Mouse (Mus musculus) midbrain, postnatal 0 days (tissue): ENCODE measurements at regions not wholly inside any gene's neighbourhood (a gene's known extent, or its start where the extent isn't known, plus 50 kb on each side); places are given as distances from the start of the nearest gene placed in this dataset.
"Not testable (repeated sequence)": the region's sequence is repeated elsewhere in the genome, so short reads cannot be mapped to it uniquely, and the experiment has no call there.

Experiments
- ATAC-seq: fragments of 200-750 bp; cut with Nextera tagmentation; 2 replicates; pipeline ENCODE4 v1.8.0; 2017; ENCODE audit warnings: moderate number of reproducible peaks, mild to moderate bottlenecking, moderate TSS enrichment, moderate library complexity; ENCODE audit not compliant: low FRiP score
- DNase-seq: peaks from one replicate; pipeline ENCODE4 v3.0.0-alpha.2; 2015; ENCODE audit warnings: low spot score
- H3K27ac ChIP-seq: fragments of 300-500 bp; sonication (generic); 2 replicates; pipeline ENCODE4 v1.5.1; 2014; ENCODE audit warnings: low read depth, mild to moderate bottlenecking, low read length, mixed read lengths
- H3K27me3 ChIP-seq: fragments of 300-500 bp; sonication (generic); 2 replicates; pipeline ENCODE4 v1.6.1; 2014; ENCODE audit warnings: low read length, control low read depth, mixed read lengths; ENCODE audit not compliant: insufficient read depth
- H3K36me3 ChIP-seq: fragments of 300-500 bp; sonication (generic); 2 replicates; pipeline ENCODE4 v1.6.1; 2014; ENCODE audit warnings: low read length, control low read depth, mixed read lengths; ENCODE audit not compliant: insufficient read depth
- H3K4me1 ChIP-seq: fragments of 300-500 bp; sonication (generic); 2 replicates; pipeline ENCODE4 v1.6.1; 2014; ENCODE audit warnings: mild to moderate bottlenecking, control low read depth, antibody characterized with exemption, low read length, mixed read lengths; ENCODE audit not compliant: insufficient read depth
- H3K4me2 ChIP-seq: fragments of 300-500 bp; sonication (generic); 2 replicates; pipeline ENCODE4 v1.6.1; 2014; ENCODE audit warnings: low read depth, mild to moderate bottlenecking, low read length, mixed read lengths; ENCODE audit not compliant: poor library complexity, severe bottlenecking
- H3K4me3 ChIP-seq: fragments of 300-500 bp; sonication (generic); 2 replicates; pipeline ENCODE4 v1.5.1; 2014; ENCODE audit warnings: low read depth, mild to moderate bottlenecking, low read length, moderate library complexity
- H3K9ac ChIP-seq: fragments of 300-500 bp; sonication (generic); replicated peaks from 2 replicates; pipeline ENCODE4 v1.6.1; 2014; ENCODE audit warnings: mild to moderate bottlenecking, low read length, moderate library complexity, mixed read lengths; ENCODE audit not compliant: poor library complexity, severe bottlenecking
- H3K9me3 ChIP-seq: fragments of 300-500 bp; sonication (generic); 2 replicates; pipeline ENCODE4 v1.6.1; 2016; ENCODE audit warnings: low read length, control low read depth
- CTCF ChIP-seq: IDR thresholded peaks from 2 replicates; pipeline ENCODE4 v1.5.1; 2016; ENCODE audit warnings: antibody characterized with exemption, mild to moderate bottlenecking
- WGBS: fragments of 180-500 bp; shearing (Covaris S2); extraction: QIAGEN DNeasy Blood & Tissue Kit; methylation state at CpG from one replicate; pipeline ENCODE4 v1.1.7; 2014; 5-methylcytosine and 5-hydroxymethylcytosine counted together

DNA sequence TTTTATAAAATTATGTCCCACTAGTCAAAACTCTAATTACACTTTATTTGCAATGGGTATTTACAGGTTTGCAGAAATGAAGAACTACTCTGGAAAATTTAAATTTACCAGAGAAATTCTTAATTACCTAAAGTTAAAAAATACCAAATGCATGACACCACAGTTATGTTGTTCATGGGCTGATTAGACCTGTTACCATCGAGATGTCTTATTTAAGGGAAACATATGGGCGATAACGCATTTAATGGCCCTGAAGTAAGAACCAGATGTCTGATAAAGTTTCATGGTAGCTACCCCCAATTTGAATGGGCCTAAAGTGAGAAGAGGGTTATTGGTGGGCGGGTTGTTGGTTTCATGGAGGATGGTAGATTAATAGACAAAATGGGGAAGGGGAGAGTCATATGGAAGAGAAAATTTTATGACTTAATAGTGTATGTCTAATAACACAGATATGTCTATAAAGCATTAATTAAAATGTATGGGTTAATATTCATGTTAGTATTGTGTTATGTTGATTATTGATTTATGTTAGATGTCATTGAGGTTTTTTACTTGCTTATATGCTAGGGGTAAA, 299.0 kb downstream of the Gm8797 start:
- 94% methylated on average over 4 of the region's 4 CpGs for WGBS
- Histone ChIP-seq H3K9me3 (no peaks in the 10 kb centered on the region), H3K36me3 (no peaks in the 10 kb centered on the region), H3K4me2 (no peak overlapping the region), H3K27ac (no peak overlapping the region), H3K4me1 (no peaks in the 10 kb centered on the region), H3K9ac (no peak overlapping the region), H3K27me3 (no peaks in the 10 kb centered on the region), H3K4me3 (no peak overlapping the region)
- ATAC-seq, result no peak
- TF ChIP-seq CTCF, result no peak
- DNase-seq, result no peak

DNA sequence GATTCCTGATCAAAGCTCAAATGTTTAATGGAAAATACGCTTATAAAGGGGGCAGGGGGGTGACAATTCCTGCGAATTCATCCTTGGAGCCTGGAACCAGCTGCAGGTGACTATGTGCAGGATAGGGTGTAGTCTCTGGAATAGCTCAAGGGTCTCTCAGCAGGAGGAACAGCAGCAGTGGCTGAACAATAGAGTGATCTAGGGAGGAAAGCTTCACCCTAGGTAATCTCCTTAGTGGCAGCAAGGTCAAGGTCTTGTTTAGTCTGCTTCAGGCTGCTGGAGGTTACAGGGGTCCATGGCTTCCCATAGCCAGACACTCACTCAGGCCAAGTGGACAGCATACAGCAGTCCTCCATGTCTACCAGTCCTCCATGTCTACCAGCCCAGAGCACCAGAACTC, 301.3 kb downstream of the Gm8797 start:
- H3K36me3 ChIP-seq, result no peaks in the 10 kb centered on the region
- no peak overlapping the region for H3K27ac ChIP-seq
- no peak for TF ChIP-seq CTCF
- H3K4me2 ChIP-seq, result no peak overlapping the region
- H3K9ac ChIP-seq, result no peak overlapping the region
- ATAC-seq (no peak), DNase-seq (no peak)
- H3K9me3 ChIP-seq, result no peaks in the 10 kb centered on the region
- H3K4me3 ChIP-seq, result no peak overlapping the region
- no peaks in the 10 kb centered on the region for H3K27me3 ChIP-seq
- 89% methylated on average over 2 of the region's 2 CpGs for WGBS
- no peaks in the 10 kb centered on the region for H3K4me1 ChIP-seq

DNA sequence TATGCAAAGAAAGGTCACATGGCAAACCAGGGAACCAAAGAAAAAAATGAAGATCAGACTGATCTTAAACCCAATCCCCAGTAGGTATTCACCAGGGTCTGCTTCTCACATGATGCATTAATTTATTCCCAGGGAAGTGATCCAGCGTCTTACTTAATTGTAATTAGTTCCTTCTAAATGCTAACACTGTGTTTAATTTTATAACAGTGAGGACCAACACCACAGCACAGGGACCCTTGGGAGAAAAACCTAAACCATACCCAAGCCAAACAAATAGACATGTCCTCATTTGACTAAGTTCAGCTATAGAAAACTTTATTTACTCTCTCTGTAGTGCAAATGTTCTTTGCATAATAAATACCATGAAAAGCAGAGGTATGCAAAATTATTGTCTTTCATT, 333.2 kb downstream of the Gm8797 start:
- 29% methylated on average over 1 of the region's 1 CpGs for WGBS
- ATAC-seq (no peak), DNase-seq (no peak)
- no peak overlapping the region for H3K27ac ChIP-seq
- no peaks in the 10 kb centered on the region for H3K36me3 ChIP-seq
- H3K9me3 ChIP-seq, result no peaks in the 10 kb centered on the region
- H3K9ac ChIP-seq, result no peak overlapping the region
- no peak for TF ChIP-seq CTCF
- H3K4me1 ChIP-seq, result no peaks in the 10 kb centered on the region
- H3K4me2 ChIP-seq, result no peak overlapping the region
- no peaks in the 10 kb centered on the region for H3K27me3 ChIP-seq
- no peak overlapping the region for H3K4me3 ChIP-seq

GRCm38 (mm10) chr3:6087267-6087666, 336.7 kb downstream of the Gm8797 start:
- 78% methylated on average over 9 of the region's 9 CpGs for WGBS
- ATAC-seq (no peak), DNase-seq (no peak)
- H3K9ac ChIP-seq, result no peak overlapping the region
- TF ChIP-seq CTCF, result no peak
- no peaks in the 10 kb centered on the region for H3K36me3 ChIP-seq
- H3K27ac ChIP-seq, result no peak overlapping the region
- H3K27me3 ChIP-seq, result no peaks in the 10 kb centered on the region
- no peak overlapping the region for H3K4me2 ChIP-seq
- H3K9me3 ChIP-seq, result no peaks in the 10 kb centered on the region
- no peaks in the 10 kb centered on the region for H3K4me1 ChIP-seq
- H3K4me3 ChIP-seq, result no peak overlapping the region

DNA sequence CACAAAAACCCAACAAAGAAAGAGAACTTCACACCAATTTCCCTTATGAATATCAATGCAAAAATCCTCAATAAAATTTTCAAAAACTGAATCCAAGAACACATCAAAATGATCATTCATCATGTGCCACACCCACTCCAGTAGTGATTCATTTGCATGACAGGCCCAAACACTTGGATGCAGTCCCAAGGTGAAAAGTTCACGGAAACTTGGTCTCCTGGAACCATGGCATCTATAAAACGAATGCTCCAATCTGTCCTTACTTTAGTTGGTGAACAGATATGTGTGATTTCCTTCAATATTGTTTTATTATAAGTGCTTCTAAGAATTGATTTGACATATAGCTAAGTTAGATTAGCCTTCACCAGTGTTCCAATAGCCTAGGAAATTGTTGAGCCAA, 343.3 kb downstream of the Gm8797 start:
- H3K9me3 ChIP-seq, result no peaks in the 10 kb centered on the region
- no peaks in the 10 kb centered on the region for H3K4me1 ChIP-seq
- H3K36me3 ChIP-seq, result no peaks in the 10 kb centered on the region
- H3K4me2 ChIP-seq, result no peak overlapping the region
- H3K27me3 ChIP-seq, result no peaks in the 10 kb centered on the region
- no peak overlapping the region for H3K27ac ChIP-seq
- DNase-seq (no peak), ATAC-seq (no peak)
- TF ChIP-seq CTCF, result no peak
- 94% methylated on average over 2 of the region's 2 CpGs for WGBS
- H3K4me3 ChIP-seq, result no peak overlapping the region
- no peak overlapping the region for H3K9ac ChIP-seq

DNA sequence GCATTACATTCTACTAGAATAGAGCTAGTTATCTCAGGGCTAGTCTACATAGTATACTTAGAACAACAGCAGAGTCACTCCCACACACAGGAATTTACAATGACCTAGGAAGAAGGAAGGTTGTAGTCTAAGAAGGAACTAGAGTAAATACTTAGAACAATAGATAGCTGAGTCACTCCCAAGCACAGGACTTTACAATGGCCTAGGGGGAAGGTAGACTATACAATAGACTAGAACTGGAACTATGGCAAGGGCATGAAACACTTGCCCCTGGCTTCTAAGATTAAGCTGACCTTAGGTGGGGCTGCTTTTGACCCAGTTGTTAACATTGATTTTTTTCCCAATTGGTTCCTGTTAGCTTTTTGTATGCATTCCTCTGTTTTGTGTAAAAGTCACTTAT, 343.8 kb downstream of the Gm8797 start:
- H3K4me2 ChIP-seq, H3K4me3 ChIP-seq, H3K9me3 ChIP-seq, DNase-seq, H3K9ac ChIP-seq, H3K36me3 ChIP-seq, H3K27ac ChIP-seq, ATAC-seq, H3K4me1 ChIP-seq, H3K27me3 ChIP-seq: not testable (repeated sequence)
